Mouse (Mus musculus) mouse embryonic stem cell (cell line): ENCODE measurements around the gene Cnot8.
"Not testable (repeated sequence)": the region's sequence is repeated elsewhere in the genome, so short reads cannot be mapped to it uniquely, and the experiment has no call there.

Experiments
- in situ Hi-C, 2 experiments: fragments of 300-500 bp; cut with MboI; formaldehyde crosslinking; loops; 1 replicate in 1 of 2; 3 replicates in 1 of 2; pipeline ENCODE4 v1.14.3; 2019 to 2020; ENCODE audit warnings: low sequenced_read_pairs in 2 of 2, low pct_unique_long_range_greater_than_20kb in 1 of 2, mixed read lengths in 1 of 2; ENCODE audit not compliant: unreplicated experiment in 1 of 2

Cnot8 gene

GRCm38 (mm10) chr11:58103697-58104306, at the start of gene Cnot8:
Gene Cnot8, plus strand, starts transcription at chr11:58104153.
- in situ Hi-C loops: loop anchor here in 1 of 2 experiments (10.0 kb wide), 1 partner anchor 149 kb away; no protein-coding TSS in a partner anchor

GRCm38 (mm10) chr11:58057455-58057854, 46.5 kb upstream of the Cnot8 start:
- in situ Hi-C loops: no loop called here

GRCm38 (mm10) chr11:58059752-58060151, 44.2 kb upstream of the Cnot8 start:
- in situ Hi-C loops: not testable (repeated sequence)

- in situ Hi-C loops: not testable (repeated sequence)
Observed at GRCm38 (mm10) chr11:58061218-58061617, 42.7 kb upstream of the Cnot8 start.

GRCm38 (mm10) chr11:58062586-58062985, 41.4 kb upstream of the Cnot8 start:
- in situ Hi-C loops: no loop called here

GRCm38 (mm10) chr11:58065025-58065424, 38.9 kb upstream of the Cnot8 start:
- in situ Hi-C loops: no loop called here

- in situ Hi-C loops: no loop called here
Observed at GRCm38 (mm10) chr11:58072978-58073377, 31.0 kb upstream of the Cnot8 start.

GRCm38 (mm10) chr11:58077270-58077669, 26.7 kb upstream of the Cnot8 start:
- in situ Hi-C loops: no loop called here

GRCm38 (mm10) chr11:58081716-58082115, 22.2 kb upstream of the Cnot8 start:
- in situ Hi-C loops: no loop called here

- in situ Hi-C loops: no loop called here
Observed at GRCm38 (mm10) chr11:58092541-58092940, 11.4 kb upstream of the Cnot8 start.

- in situ Hi-C loops: no loop called here
Observed at GRCm38 (mm10) chr11:58093021-58093528, 10.9 kb upstream of the Cnot8 start, which contains the start of gene Gm12248. Gene Gm12248, minus strand, starts transcription at chr11:58093134.

GRCm38 (mm10) chr11:58094766-58095165, 9.2 kb upstream of the Cnot8 start:
- in situ Hi-C loops: loop anchor here in 1 of 2 experiments (5.0 kb wide), 1 partner anchor 147 kb away; no protein-coding TSS in a partner anchor

GRCm38 (mm10) chr11:58095561-58095960, 8.4 kb upstream of the Cnot8 start:
- in situ Hi-C loops: loop anchor here in 1 of 2 experiments (5.0 kb wide), 1 partner anchor 148 kb away; no protein-coding TSS in a partner anchor

GRCm38 (mm10) chr11:58096160-58096559, 7.8 kb upstream of the Cnot8 start:
- in situ Hi-C loops: loop anchor here in 1 of 2 experiments (5.0 kb wide), 1 partner anchor 149 kb away; no protein-coding TSS in a partner anchor

GRCm38 (mm10) chr11:58096821-58097620, 6.9 kb upstream of the Cnot8 start:
- in situ Hi-C loops: loop anchor here in 1 of 2 experiments (5.0 kb wide), 1 partner anchor 150 kb away; no protein-coding TSS in a partner anchor

- in situ Hi-C loops: loop anchor here in 1 of 2 experiments (5.0 kb wide), 1 partner anchor 150 kb away; no protein-coding TSS in a partner anchor
Observed at GRCm38 (mm10) chr11:58097621-58098365, 6.2 kb upstream of the Cnot8 start.

GRCm38 (mm10) chr11:58098366-58098720, 5.6 kb upstream of the Cnot8 start:
- in situ Hi-C loops: loop anchor here in 1 of 2 experiments (5.0 kb wide), 1 partner anchor 151 kb away; no protein-coding TSS in a partner anchor

GRCm38 (mm10) chr11:58100006-58100405, 3.9 kb upstream of the Cnot8 start:
- in situ Hi-C loops: loop anchor here in 1 of 2 experiments (10.0 kb wide), 1 partner anchor 145 kb away; no protein-coding TSS in a partner anchor
